ENCODE assay signal across 8 mouse cellular contexts in genomic region chr10:81572975-81573374, GRCm38 (mm10). TPM values are rescaled to one million over a fixed set of nuclear protein-coding genes. Genes with fewer than 3 reads are reported as not detected.
DNase-seq lines count a peak whose midpoint lies in the region; ATAC-seq and TF ChIP-seq lines count a peak whose summit lies in the region.

No protein-coding gene starts in this region.

- ATAC-seq in kidney, embryonic 15.5 days (replicated peaks; ENCODE audit: low FRiP score): no peak
- ATAC-seq in embryonic facial prominence, embryonic 14.5 days (ENCODE audit: low read depth): no peak
- ATAC-seq in liver, postnatal 0 days: no peak
- no peak for ATAC-seq in forebrain, embryonic 13.5 days

- intact Hi-C loops in heart, postnatal 10 days (cut with DNase I): loop anchor here (2.0 kb wide), 1 partner anchor 26 kb away; no protein-coding TSS in a partner anchor

- H3K4me1 ChIP-seq in kidney, embryonic 15.5 days: peaks cover 87% of the 10 kb centered on the region
- H3K4me1 ChIP-seq in embryonic facial prominence, embryonic 14.5 days (ENCODE audit: control insufficient read depth, insufficient read depth, low read length): peaks cover 65% of the 10 kb centered on the region
- H3K4me1 ChIP-seq in liver, postnatal 0 days (ENCODE audit: insufficient read depth): peaks cover 42% of the 10 kb centered on the region
- peaks cover 67% of the 10 kb centered on the region for H3K4me1 ChIP-seq in forebrain, embryonic 13.5 days

- DNase-seq in kidney, adult 8-10 months: no peak
- no peak for DNase-seq in embryonic facial prominence, embryonic 14.5 days (ENCODE audit: low spot score)
- peak; percentile 61 to 69 for DNase-seq in heart, postnatal 10 days
- no peak for DNase-seq in liver, postnatal 0 days
- DNase-seq in frontal cortex, postnatal 10 days (ENCODE audit: low spot score in 2 of 2): no peak
- no peak for DNase-seq in adipocyte (ENCODE audit: low spot score)

- H3K27ac ChIP-seq in kidney, embryonic 15.5 days: peak overlapping the region; percentile 90
- peak overlapping the region; percentile 73; the same call in 1 of the 2 replicates for H3K27ac ChIP-seq in embryonic facial prominence, embryonic 14.5 days (replicated peaks; ENCODE audit: low read depth, low read length)
- H3K27ac ChIP-seq in liver, postnatal 0 days (ENCODE audit: low read depth): no peak overlapping the region
- no peak overlapping the region for H3K27ac ChIP-seq in forebrain, embryonic 13.5 days

- peak overlapping the region; percentile 89 for H3K4me2 ChIP-seq in kidney, embryonic 15.5 days
- peak overlapping the region; percentile 68 for H3K4me2 ChIP-seq in embryonic facial prominence, embryonic 14.5 days (ENCODE audit: low read depth, low read length)
- peak overlapping the region; percentile 99; the same call in 1 of the 2 replicates for H3K4me2 ChIP-seq in liver, postnatal 0 days (ENCODE audit: low read depth, low read length)
- no peak overlapping the region for H3K4me2 ChIP-seq in forebrain, embryonic 13.5 days

- no peak overlapping the region for H3K9ac ChIP-seq in kidney, embryonic 15.5 days
- no peak overlapping the region for H3K9ac ChIP-seq in embryonic facial prominence, embryonic 14.5 days (ENCODE audit: low read depth, low read length)
- no peak overlapping the region for H3K9ac ChIP-seq in liver, postnatal 0 days (replicated peaks)
- no peak overlapping the region for H3K9ac ChIP-seq in forebrain, embryonic 13.5 days

- H3K9me3 ChIP-seq in kidney, embryonic 15.5 days (replicated peaks): no peaks in the 10 kb centered on the region
- no peaks in the 10 kb centered on the region for H3K9me3 ChIP-seq in embryonic facial prominence, embryonic 14.5 days (ENCODE audit: control insufficient read depth, low read length)
- no peaks in the 10 kb centered on the region for H3K9me3 ChIP-seq in liver, postnatal 0 days (ENCODE audit: low read length)
- no peaks in the 10 kb centered on the region for H3K9me3 ChIP-seq in forebrain, embryonic 13.5 days (replicated peaks)

- WGBS in kidney, embryonic 15.5 days: 21% methylated on average over 9 of the region's 9 CpGs
- 13% methylated on average over 8 of the region's 9 CpGs for WGBS in embryonic facial prominence, embryonic 14.5 days
- WGBS in liver, postnatal 0 days (ENCODE audit: insufficient replicate concordance): 45% methylated on average over 9 of the region's 9 CpGs
- 7% methylated on average over 9 of the region's 9 CpGs for WGBS in forebrain, embryonic 13.5 days

- H3K4me3 ChIP-seq in kidney, embryonic 15.5 days (replicated peaks): no peak overlapping the region
- H3K4me3 ChIP-seq in embryonic facial prominence, embryonic 14.5 days (ENCODE audit: low read depth, low read length): no peak overlapping the region
- H3K4me3 ChIP-seq in liver, postnatal 0 days (ENCODE audit: low read depth, low read length): no peak overlapping the region
- no peak overlapping the region for H3K4me3 ChIP-seq in forebrain, embryonic 13.5 days

- peaks cover 41% of the 10 kb centered on the region for H3K27me3 ChIP-seq in kidney, embryonic 15.5 days
- 0 out of 2 replicates have a peak, but pooled peaks cover 5% of the 10 kb centered on the region for H3K27me3 ChIP-seq in embryonic facial prominence, embryonic 14.5 days (replicated peaks; ENCODE audit: control insufficient read depth, insufficient read depth, low read length)
- H3K27me3 ChIP-seq in liver, postnatal 0 days (ENCODE audit: insufficient read depth, low read length): peaks cover 10% of the 10 kb centered on the region
- peaks cover 63% of the 10 kb centered on the region for H3K27me3 ChIP-seq in forebrain, embryonic 13.5 days

- TF ChIP-seq EP300 in liver, postnatal 0 days (IDR thresholded peaks at IDR 0.05; ENCODE audit: low read depth): no peak

- no peak for TF ChIP-seq CTCF in liver, postnatal 0 days (IDR thresholded peaks at IDR 0.05; ENCODE audit: low read depth)

- H3K36me3 ChIP-seq in kidney, embryonic 15.5 days: no peaks in the 10 kb centered on the region
- peaks cover 12% of the 10 kb centered on the region; the same call in 1 of the 2 replicates for H3K36me3 ChIP-seq in embryonic facial prominence, embryonic 14.5 days (ENCODE audit: control insufficient read depth, insufficient read depth, low read length)
- H3K36me3 ChIP-seq in liver, postnatal 0 days (replicated peaks; ENCODE audit: insufficient read depth, low read length): no peaks in the 10 kb centered on the region
- H3K36me3 ChIP-seq in forebrain, embryonic 13.5 days (ENCODE audit: poor library complexity, severe bottlenecking): no peaks in the 10 kb centered on the region

RNA-seq across cellular contexts. Expression of gene Tle2, which starts 1.4 kb away (rescaled TPM):
- polyA plus RNA-seq in kidney, embryonic 15.5 days (2015; fragmentation: Nextera tagmentation; extraction: Ambion mirVana): 39.3 and 45.6 TPM in 2 replicates
- polyA plus RNA-seq in embryonic facial prominence, embryonic 14.5 days (2014; fragmentation: Nextera tagmentation; extraction: Ambion mirVana): 30.2 and 39.4 TPM in 2 replicates
- total RNA-seq in heart, postnatal 10 days (2021): 10 to 100 TPM in 1 of 2 experiments, 1 to 10 TPM in 1; 8.1 to 11.2 TPM
- polyA plus RNA-seq in liver, postnatal 0 days (2015; fragmentation: Nextera tagmentation; extraction: Ambion mirVana): 1.2 and 2.2 TPM in 2 replicates
- polyA plus RNA-seq in forebrain, embryonic 13.5 days (2015; fragmentation: Nextera tagmentation; extraction: Ambion mirVana): 15.1 and 17.7 TPM in 2 replicates

RNA-seq across cellular contexts. Expression of gene Aes, which starts 13.7 kb away (rescaled TPM):
- polyA plus RNA-seq in kidney, embryonic 15.5 days (2015; fragmentation: Nextera tagmentation; extraction: Ambion mirVana): 535 and 630 TPM in 2 replicates
- polyA plus RNA-seq in embryonic facial prominence, embryonic 14.5 days (2014; fragmentation: Nextera tagmentation; extraction: Ambion mirVana): 387 and 412 TPM in 2 replicates
- 100 to 1,000 TPM; 867 to 890 TPM for total RNA-seq in heart, postnatal 10 days (2021)
- polyA plus RNA-seq in liver, postnatal 0 days (2015; fragmentation: Nextera tagmentation; extraction: Ambion mirVana): 256 and 266 TPM in 2 replicates
- 430 and 502 TPM in 2 replicates for polyA plus RNA-seq in forebrain, embryonic 13.5 days (2015; fragmentation: Nextera tagmentation; extraction: Ambion mirVana)

RNA-seq across cellular contexts. Expression of gene Tle6, which starts 27.9 kb away (rescaled TPM):
- polyA plus RNA-seq in kidney, embryonic 15.5 days (2015; fragmentation: Nextera tagmentation; extraction: Ambion mirVana): 15.6 and 16.8 TPM in 2 replicates
- polyA plus RNA-seq in embryonic facial prominence, embryonic 14.5 days (2014; fragmentation: Nextera tagmentation; extraction: Ambion mirVana): 17.1 and 17.8 TPM in 2 replicates
- 10 to 100 TPM; 10.2 to 11.1 TPM for total RNA-seq in heart, postnatal 10 days (2021)
- polyA plus RNA-seq in liver, postnatal 0 days (2015; fragmentation: Nextera tagmentation; extraction: Ambion mirVana): 2.9 and 3.0 TPM in 2 replicates
- polyA plus RNA-seq in forebrain, embryonic 13.5 days (2015; fragmentation: Nextera tagmentation; extraction: Ambion mirVana): 1.8 and 4.1 TPM in 2 replicates

RNA-seq across cellular contexts. Expression of gene Gna11, which starts 28.0 kb away (rescaled TPM):
- polyA plus RNA-seq in kidney, embryonic 15.5 days (2015; fragmentation: Nextera tagmentation; extraction: Ambion mirVana): 79.0 and 88.6 TPM in 2 replicates
- polyA plus RNA-seq in embryonic facial prominence, embryonic 14.5 days (2014; fragmentation: Nextera tagmentation; extraction: Ambion mirVana): 87.7 and 88.4 TPM in 2 replicates
- 10 to 100 TPM; 59.2 to 60.6 TPM for total RNA-seq in heart, postnatal 10 days (2021)
- polyA plus RNA-seq in liver, postnatal 0 days (2015; fragmentation: Nextera tagmentation; extraction: Ambion mirVana): 18.3 and 19.2 TPM in 2 replicates
- polyA plus RNA-seq in forebrain, embryonic 13.5 days (2015; fragmentation: Nextera tagmentation; extraction: Ambion mirVana): 79.0 and 84.3 TPM in 2 replicates

RNA-seq across cellular contexts. Expression of gene BC025920, which starts 33.1 kb away (rescaled TPM):
- polyA plus RNA-seq in kidney, embryonic 15.5 days (2015; fragmentation: Nextera tagmentation; extraction: Ambion mirVana): 0.62 and 0.84 TPM in 2 replicates
- polyA plus RNA-seq in embryonic facial prominence, embryonic 14.5 days (2014; fragmentation: Nextera tagmentation; extraction: Ambion mirVana): 0.20 and 0.61 TPM in 2 replicates
- 1 to 10 TPM; 1.3 to 1.4 TPM for total RNA-seq in heart, postnatal 10 days (2021)
- 0.13 TPM in 2 replicates for polyA plus RNA-seq in liver, postnatal 0 days (2015; fragmentation: Nextera tagmentation; extraction: Ambion mirVana)
- 2.0 and 3.7 TPM in 2 replicates for polyA plus RNA-seq in forebrain, embryonic 13.5 days (2015; fragmentation: Nextera tagmentation; extraction: Ambion mirVana)

Comparison
In these comparisons a context has a peak if more than half of its experiments do, and no peak if none do; other contexts are left out.
1. H3K27ac ChIP-seq: peak in kidney, embryonic 15.5 days (single experiment) and embryonic facial prominence, embryonic 14.5 days (single experiment); none in liver, postnatal 0 days (single experiment) and forebrain, embryonic 13.5 days (single experiment).
2. DNase-seq: peak in heart, postnatal 10 days (2 of 2); none in kidney, adult 8-10 months (0 of 2), embryonic facial prominence, embryonic 14.5 days (single experiment), liver, postnatal 0 days (single experiment), frontal cortex, postnatal 10 days (0 of 2) and adipocyte (single experiment).